Mouse (Mus musculus): ENCODE data around the gene Oscar. TPM values are rescaled to one million over a fixed set of nuclear protein-coding genes. Genes with fewer than 3 reads are reported as not detected.
"Not testable (repeated sequence)": the region's sequence is repeated elsewhere in the genome, so short reads cannot be mapped to it uniquely, and the experiment has no call there.

Gene Oscar
- polyA plus RNA-seq, 1 experiment from 2014 or later: 0.08 TPM

DNA sequence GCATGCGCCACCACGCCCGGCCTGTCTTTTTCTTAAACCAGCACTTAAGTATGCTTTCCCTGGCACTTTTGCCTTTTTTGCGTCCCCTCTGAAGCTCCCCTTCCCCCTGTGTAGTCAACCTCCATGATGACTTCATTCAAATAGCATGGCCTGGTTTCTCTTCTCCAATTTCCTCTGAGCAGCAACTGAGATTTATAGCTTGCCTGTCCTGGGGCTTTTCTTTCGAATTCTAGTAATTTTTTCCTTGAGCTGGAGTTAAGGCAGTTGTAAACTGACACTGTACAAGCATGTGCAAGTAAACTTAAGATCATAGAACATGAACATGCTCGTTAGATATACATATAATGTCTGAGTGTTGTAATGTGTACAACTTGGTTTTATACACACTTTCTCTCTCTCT lies 8.6 kb downstream of the Oscar start:
- no peak for ATAC-seq
- H3K27ac ChIP-seq: no peak overlapping the region
- no peaks in the 10 kb centered on the region for H3K27me3 ChIP-seq (replicated peaks)
- H3K4me3 ChIP-seq (replicated peaks): no peak overlapping the region
- no peaks in the 10 kb centered on the region for H3K36me3 ChIP-seq
- H3K9me3 ChIP-seq: no peaks in the 10 kb centered on the region
- H3K4me2 ChIP-seq (replicated peaks): no peak overlapping the region
- 75% methylated on average over 6 of the region's 6 CpGs for WGBS
- H3K4me1 ChIP-seq (replicated peaks): no peaks in the 10 kb centered on the region
- no peak overlapping the region for H3K9ac ChIP-seq

DNA sequence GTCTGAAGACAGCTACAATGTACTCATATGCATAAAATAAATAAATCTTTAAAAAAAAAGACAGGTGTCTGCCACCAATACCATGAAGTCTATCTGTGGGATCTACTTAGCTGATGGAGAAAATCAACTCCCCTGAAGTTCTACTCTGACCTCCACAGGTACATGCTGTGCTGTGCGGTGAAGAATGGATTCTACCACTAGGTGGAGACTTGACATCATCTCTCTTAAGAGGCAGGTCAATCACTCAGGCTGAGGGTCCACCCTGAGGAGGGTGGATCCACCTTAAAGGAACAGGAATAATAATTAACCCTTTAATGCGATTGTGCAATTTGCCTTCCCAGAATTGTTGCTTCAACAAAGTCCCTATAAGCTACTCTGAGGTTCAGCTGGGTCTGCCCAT lies 9.2 kb downstream of the Oscar start:
- Histone ChIP-seq H3K27me3 (replicated peaks) (no peaks in the 10 kb centered on the region), H3K4me1 (replicated peaks) (no peaks in the 10 kb centered on the region), H3K4me2 (replicated peaks) (no peak overlapping the region), H3K9me3 (no peaks in the 10 kb centered on the region), H3K36me3 (no peaks in the 10 kb centered on the region), H3K27ac (no peak overlapping the region), H3K4me3 (replicated peaks) (no peak overlapping the region), H3K9ac (no peak overlapping the region)
- ATAC-seq: peak; percentile 80
- 20% methylated on average over 2 of the region's 2 CpGs for WGBS

DNA sequence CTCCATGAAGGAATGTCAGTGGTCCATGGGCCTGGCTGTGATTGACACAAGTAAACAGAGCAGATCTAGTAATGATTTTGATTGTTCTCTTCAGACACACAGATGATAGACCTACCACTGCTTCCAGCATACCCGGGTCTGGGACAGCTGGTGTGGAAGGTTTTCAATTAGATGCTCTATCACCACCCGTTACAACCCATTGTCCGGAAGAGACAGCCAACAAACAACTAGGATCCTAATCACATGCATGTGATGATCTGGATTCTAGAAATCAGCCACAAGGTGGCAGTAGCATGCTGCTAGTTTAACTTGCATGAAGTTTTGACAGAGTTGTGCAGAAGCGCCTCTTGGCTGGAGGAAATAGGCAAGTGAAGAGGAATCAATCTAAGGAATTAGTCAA lies 14.8 kb downstream of the Oscar start:
- H3K4me1 ChIP-seq (replicated peaks): no peaks in the 10 kb centered on the region
- H3K27me3 ChIP-seq (replicated peaks): no peaks in the 10 kb centered on the region
- H3K9me3 ChIP-seq: no peaks in the 10 kb centered on the region
- no peak overlapping the region for H3K27ac ChIP-seq
- no peak overlapping the region for H3K4me3 ChIP-seq (replicated peaks)
- ATAC-seq: peak; percentile 70
- H3K9ac ChIP-seq: no peak overlapping the region
- no peaks in the 10 kb centered on the region for H3K36me3 ChIP-seq
- 16% methylated on average over 4 of the region's 4 CpGs for WGBS
- no peak overlapping the region for H3K4me2 ChIP-seq (replicated peaks)

DNA sequence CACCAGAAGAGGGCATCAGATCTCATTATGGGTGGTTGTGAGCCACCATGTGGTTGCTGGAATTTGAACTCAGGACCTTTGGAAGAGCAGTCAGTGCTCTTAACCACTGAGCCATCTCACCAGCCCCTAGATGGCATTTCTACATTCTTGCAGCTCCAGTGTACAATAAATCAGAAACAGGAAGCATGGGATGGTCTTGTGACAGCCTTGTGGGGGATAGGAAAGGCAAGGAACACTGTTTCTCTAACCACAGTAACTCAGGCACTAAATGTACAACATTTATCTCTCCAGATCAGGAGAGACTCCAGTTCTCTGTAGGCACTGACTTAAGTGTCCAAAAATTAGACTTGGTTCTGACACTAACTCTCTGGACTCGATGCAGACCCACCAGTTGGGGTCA lies 18.2 kb downstream of the Oscar start:
- 54% methylated on average over 1 of the region's 1 CpGs for WGBS
- H3K9ac ChIP-seq; H3K36me3 ChIP-seq; H3K4me2 ChIP-seq (replicated peaks); H3K27me3 ChIP-seq (replicated peaks); H3K9me3 ChIP-seq; H3K4me3 ChIP-seq (replicated peaks); H3K4me1 ChIP-seq (replicated peaks); ATAC-seq; H3K27ac ChIP-seq: not testable (repeated sequence)

DNA sequence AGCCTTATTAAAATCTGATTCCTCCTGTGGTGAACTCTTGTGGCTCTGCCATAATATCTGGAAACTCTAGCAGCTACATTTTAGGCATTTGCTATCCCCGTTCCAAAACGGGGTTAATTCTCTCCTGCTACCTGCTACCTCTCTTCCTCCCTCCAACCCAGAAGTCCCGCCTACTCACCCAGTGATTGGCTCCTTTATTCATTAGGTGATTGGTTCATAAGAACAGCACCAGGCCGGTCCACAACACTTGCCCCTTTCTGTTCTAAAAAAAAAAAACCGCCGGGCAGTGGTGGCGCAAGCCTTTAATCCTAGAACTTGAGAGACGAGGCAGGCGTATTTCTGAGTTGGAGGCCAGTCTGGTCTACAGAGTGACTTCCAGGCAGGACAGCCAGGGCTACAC lies 20.8 kb downstream of the Oscar start:
- Histone ChIP-seq H3K4me3 (replicated peaks) (no peak overlapping the region), H3K4me1 (replicated peaks) (no peaks in the 10 kb centered on the region), H3K27ac (no peak overlapping the region), H3K27me3 (replicated peaks) (no peaks in the 10 kb centered on the region), H3K4me2 (replicated peaks) (peak overlapping the region; percentile 27), H3K9ac (no peak overlapping the region), H3K9me3 (no peaks in the 10 kb centered on the region), H3K36me3 (no peaks in the 10 kb centered on the region)
- 15% methylated on average over 9 of the region's 9 CpGs for WGBS
- peak; percentile 87 for ATAC-seq

DNA sequence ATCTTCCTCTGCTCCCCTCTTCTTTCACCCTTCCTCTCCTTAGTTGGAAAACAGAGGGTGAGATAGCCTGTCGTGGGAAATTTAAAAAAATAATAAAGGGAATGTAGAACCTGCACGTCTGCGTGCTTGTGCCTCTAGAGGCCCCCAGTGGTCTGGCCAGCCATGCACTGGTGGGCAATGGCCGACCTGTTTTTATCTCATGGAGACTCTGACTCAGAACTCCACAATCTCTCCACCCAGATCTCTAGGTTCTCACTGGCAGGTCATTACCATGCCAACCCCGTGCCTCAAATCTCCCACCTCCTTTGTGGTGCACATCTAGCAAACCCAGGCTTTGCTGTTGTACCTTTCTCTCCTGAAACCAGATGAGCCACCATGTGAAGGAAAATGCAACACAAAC lies 21.3 kb downstream of the Oscar start:
- 18% methylated on average over 5 of the region's 5 CpGs for WGBS
- no peak overlapping the region for H3K9ac ChIP-seq
- H3K4me3 ChIP-seq (replicated peaks): no peak overlapping the region

DNA sequence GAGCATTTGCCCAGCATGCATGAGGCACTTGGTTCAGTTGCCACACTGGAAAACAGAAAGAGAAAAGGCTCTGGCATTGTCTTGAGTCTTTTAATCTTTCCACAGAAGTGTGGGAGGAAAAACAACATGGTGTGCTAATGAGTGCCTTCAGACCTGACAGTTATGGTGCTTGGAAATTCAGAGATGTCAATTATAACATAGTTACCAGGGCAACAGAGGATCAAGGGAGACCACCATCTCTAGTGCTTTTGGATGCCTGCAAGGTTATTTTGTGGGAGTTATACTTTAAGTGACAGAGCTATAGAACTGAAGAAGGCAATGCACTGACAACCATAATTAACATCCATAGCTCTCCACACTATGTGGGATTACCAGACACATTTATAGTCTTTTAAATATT lies 22.1 kb downstream of the Oscar start:
- H3K9ac ChIP-seq: no peak overlapping the region
- H3K4me3 ChIP-seq (replicated peaks): no peak overlapping the region
- H3K9me3 ChIP-seq: no peaks in the 10 kb centered on the region
- H3K4me2 ChIP-seq (replicated peaks): no peak overlapping the region
- no peak overlapping the region for H3K27ac ChIP-seq
- H3K27me3 ChIP-seq (replicated peaks): no peaks in the 10 kb centered on the region
- no peaks in the 10 kb centered on the region for H3K36me3 ChIP-seq
- ATAC-seq: no peak
- no peaks in the 10 kb centered on the region for H3K4me1 ChIP-seq (replicated peaks)

More for the DNA sequence above, 21.3 kb downstream of the Oscar start:
- ATAC-seq: peak; percentile 79; the same call in 1 of the 2 replicates
- Histone ChIP-seq H3K27me3 (replicated peaks) (no peaks in the 10 kb centered on the region), H3K9me3 (no peaks in the 10 kb centered on the region), H3K4me1 (replicated peaks) (no peaks in the 10 kb centered on the region), H3K4me2 (replicated peaks) (peak overlapping the region; percentile 27; the same call in 1 of the 2 replicates), H3K27ac (no peak overlapping the region), H3K36me3 (no peaks in the 10 kb centered on the region)

DNA sequence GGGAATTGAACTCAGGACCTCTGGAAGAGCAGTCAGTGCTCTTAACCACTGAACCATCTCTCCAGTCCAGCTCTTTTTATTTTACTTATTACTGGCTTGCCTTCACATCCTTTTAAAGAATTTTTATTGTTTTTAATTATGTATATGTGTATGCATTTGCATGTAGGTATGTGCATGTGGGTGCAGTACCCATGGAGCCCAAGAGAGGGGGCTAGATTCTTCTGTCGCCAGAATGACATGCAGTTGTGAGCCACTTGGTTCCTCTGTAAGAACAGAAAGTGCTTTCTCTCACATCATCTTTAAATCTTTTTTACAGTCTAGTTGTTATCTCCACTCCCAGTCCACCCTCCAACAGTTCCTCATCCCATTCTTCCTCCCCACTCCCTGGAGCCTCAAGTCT lies 24.4 kb downstream of the Oscar start:
- Histone ChIP-seq H3K27me3 (replicated peaks) (no peaks in the 10 kb centered on the region), H3K4me2 (replicated peaks) (no peak overlapping the region), H3K4me3 (replicated peaks) (no peak overlapping the region), H3K36me3 (no peaks in the 10 kb centered on the region), H3K4me1 (replicated peaks) (no peaks in the 10 kb centered on the region), H3K9ac (no peak overlapping the region), H3K27ac (no peak overlapping the region), H3K9me3 (no peaks in the 10 kb centered on the region)
- no peak for ATAC-seq
- WGBS: 71% methylated on average over 1 of the region's 1 CpGs

DNA sequence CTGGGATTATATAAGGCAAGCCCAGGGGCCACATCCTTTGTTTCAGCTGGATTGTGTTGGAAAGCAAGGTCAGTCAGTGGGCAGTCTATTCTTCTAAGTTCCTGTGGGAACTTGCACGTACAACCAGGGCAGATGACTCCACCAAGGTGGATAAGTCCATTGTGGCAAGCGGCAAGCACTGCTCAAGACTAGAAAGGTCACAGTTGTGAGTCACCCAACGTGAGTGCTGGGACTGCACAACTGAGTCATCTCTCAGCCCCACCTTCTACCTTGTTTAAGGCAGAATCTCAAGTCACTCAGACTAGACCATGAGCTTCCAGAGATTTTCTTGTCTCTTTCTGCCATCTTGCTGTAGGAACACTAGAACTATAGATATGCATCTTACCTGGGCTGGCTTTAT lies 25.4 kb downstream of the Oscar start:
- no peaks in the 10 kb centered on the region for H3K36me3 ChIP-seq
- WGBS: 74% methylated on average over 3 of the region's 3 CpGs

DNA sequence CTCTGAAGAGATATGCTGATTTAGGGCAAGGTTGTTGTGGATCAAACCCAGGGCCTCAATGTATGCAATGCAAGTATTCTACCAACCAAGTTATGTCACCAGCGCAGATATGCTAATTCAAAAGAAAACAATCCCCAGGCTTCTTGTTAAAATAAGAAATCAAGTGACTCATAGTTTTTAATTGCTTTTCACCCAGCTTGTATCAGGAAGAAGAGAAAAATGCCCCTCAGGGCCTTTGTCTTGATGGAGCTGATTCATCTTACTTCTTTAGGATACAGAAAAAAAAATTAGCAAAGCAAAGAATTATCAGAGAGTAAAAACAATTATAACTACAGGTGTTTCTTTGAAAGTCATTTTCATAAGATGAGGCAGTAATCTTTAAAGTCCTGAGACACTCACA lies 28.7 kb downstream of the Oscar start:
- Histone ChIP-seq H3K4me1 (replicated peaks) (no peaks in the 10 kb centered on the region), H3K9ac (no peak overlapping the region), H3K27me3 (replicated peaks) (no peaks in the 10 kb centered on the region), H3K4me3 (replicated peaks) (no peak overlapping the region), H3K9me3 (no peaks in the 10 kb centered on the region), H3K27ac (no peak overlapping the region), H3K4me2 (replicated peaks) (no peak overlapping the region), H3K36me3 (no peaks in the 10 kb centered on the region)
- WGBS: 74% methylated on average over 1 of the region's 1 CpGs
- ATAC-seq: no peak

More for the DNA sequence above, 25.4 kb downstream of the Oscar start:
- H3K9ac ChIP-seq: no peak overlapping the region
- H3K27ac ChIP-seq: no peak overlapping the region
- no peaks in the 10 kb centered on the region for H3K27me3 ChIP-seq (replicated peaks)
- H3K9me3 ChIP-seq: no peaks in the 10 kb centered on the region
- H3K4me3 ChIP-seq (replicated peaks): no peak overlapping the region
- ATAC-seq: no peak
- H3K4me1 ChIP-seq (replicated peaks): no peaks in the 10 kb centered on the region
- H3K4me2 ChIP-seq (replicated peaks): no peak overlapping the region

DNA sequence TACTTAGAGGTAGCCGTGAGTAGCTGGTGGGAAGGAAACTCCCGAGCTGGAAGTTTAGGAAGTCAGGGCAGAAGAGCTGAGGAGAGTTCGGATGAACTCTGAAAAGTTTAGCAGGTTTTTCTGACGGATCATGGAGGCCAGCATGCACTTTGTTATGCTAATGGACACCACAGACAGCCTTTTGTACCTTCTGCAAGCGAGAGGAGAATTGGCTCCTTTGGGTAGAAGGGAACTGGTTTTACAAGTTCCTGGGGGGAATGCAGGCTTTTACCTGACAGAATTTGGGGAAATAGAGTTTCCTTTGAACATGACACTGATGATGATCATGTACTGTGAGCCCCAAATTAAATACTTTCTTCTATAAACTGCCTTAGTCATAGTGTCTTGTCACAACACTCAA lies 29.7 kb downstream of the Oscar start:
- Histone ChIP-seq H3K36me3 (no peaks in the 10 kb centered on the region), H3K27me3 (replicated peaks) (no peaks in the 10 kb centered on the region), H3K4me2 (replicated peaks) (no peak overlapping the region), H3K4me3 (replicated peaks) (no peak overlapping the region), H3K9me3 (no peaks in the 10 kb centered on the region), H3K9ac (no peak overlapping the region), H3K4me1 (replicated peaks) (no peaks in the 10 kb centered on the region), H3K27ac (no peak overlapping the region)
- ATAC-seq: no peak
- WGBS: 11% methylated on average over 5 of the region's 5 CpGs

DNA sequence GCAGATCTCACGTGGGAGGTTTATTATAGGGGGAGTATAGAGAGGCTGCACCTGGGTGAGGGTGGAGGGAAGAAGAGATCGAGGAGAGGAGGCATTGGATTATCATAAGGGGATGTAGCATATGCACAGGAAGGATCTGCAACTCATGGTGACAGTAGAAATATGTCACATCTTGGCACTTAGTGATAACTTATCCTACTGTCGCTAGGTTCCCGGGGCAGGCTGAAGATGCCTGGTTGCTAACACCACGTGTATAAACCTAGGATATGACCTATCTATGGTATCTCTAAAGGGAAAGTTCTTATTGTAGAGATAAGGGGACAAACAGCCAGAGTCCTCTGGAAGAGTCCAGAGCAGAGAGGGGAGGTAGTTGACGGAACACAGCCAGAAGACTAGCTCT lies 30.2 kb downstream of the Oscar start:
- Histone ChIP-seq H3K4me3 (replicated peaks) (no peak overlapping the region), H3K4me2 (replicated peaks) (no peak overlapping the region), H3K4me1 (replicated peaks) (no peaks in the 10 kb centered on the region), H3K9ac (no peak overlapping the region), H3K9me3 (no peaks in the 10 kb centered on the region), H3K27me3 (replicated peaks) (no peaks in the 10 kb centered on the region), H3K36me3 (no peaks in the 10 kb centered on the region), H3K27ac (no peak overlapping the region)
- no peak for ATAC-seq
- WGBS: 13% methylated on average over 6 of the region's 6 CpGs

DNA sequence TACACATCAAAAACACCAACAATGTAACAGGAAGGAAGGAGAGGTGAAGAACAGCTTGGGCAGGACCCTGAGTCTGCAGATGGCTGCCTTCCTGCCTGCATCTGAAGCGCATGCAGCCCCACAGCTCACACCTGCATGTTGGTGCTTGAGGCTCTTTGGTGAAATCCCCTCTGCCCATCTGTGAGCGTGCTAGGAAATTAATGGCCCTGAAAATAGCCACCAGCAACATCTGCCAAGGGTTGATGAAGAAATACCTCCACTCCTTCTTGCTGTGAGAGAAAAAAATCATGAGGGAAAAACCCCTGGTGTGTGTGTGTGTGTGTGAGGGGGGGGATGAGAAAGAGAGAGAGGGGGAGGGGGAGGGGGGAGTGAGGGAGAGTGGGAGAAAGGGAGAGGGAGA lies 35.9 kb downstream of the Oscar start:
- no peak overlapping the region for H3K27ac ChIP-seq
- no peaks in the 10 kb centered on the region for H3K9me3 ChIP-seq
- 45% methylated on average over 2 of the region's 2 CpGs for WGBS
- no peak overlapping the region for H3K9ac ChIP-seq
- H3K27me3 ChIP-seq (replicated peaks): no peaks in the 10 kb centered on the region
- ATAC-seq: no peak
- no peaks in the 10 kb centered on the region for H3K36me3 ChIP-seq
- no peak overlapping the region for H3K4me2 ChIP-seq (replicated peaks)
- H3K4me1 ChIP-seq (replicated peaks): no peaks in the 10 kb centered on the region
- H3K4me3 ChIP-seq (replicated peaks): no peak overlapping the region
